Mouse (Mus musculus) G1E (cell line): ENCODE results near the gene Wwox.

Source experiments
- CTCF ChIP-seq: IDR thresholded peaks from 2 replicates; pipeline ENCODE4 v1.5.1; 2012; ENCODE audit warnings: low read depth, low read length, inconsistent platforms, mixed read lengths
- GATA1 ChIP-seq: IDR thresholded peaks from 2 replicates; pipeline ENCODE4 v1.6.1; 2012; ENCODE audit warnings: borderline replicate concordance, low read length, inconsistent platforms, mixed read lengths
- POLR2AphosphoS5 ChIP-seq: IDR thresholded peaks from 2 replicates; pipeline ENCODE4 v1.6.1; 2012; ENCODE audit warnings: low read depth, low read length, inconsistent platforms; ENCODE audit not compliant: insufficient replicate concordance
- TAL1 ChIP-seq: conservative IDR thresholded peaks from 2 replicates; pipeline ENCODE4 v1.6.1; 2012; ENCODE audit warnings: low read depth, low read length, inconsistent platforms, mixed read lengths

DNA sequence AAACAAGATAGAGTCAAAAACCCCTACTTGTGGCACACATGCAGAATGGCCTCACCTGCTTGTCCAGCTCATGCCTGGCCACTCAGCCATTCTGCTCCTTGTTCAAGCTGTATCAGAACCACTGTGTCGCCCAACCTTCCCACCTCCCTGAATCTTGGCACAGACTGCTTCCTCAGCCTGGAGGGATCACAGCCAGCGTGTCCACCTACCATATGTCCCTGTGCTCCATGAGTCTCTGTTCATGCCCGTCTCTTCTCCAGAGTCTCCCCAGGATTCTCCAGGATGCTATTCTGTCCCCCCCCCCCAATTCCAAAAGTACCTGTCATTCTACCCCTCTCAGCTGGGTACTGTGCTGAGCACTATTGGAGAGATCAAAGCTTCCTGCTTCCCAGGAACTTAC lies 63.7 kb downstream of the Wwox start:
- TF ChIP-seq CTCF, result no peak
- no peak for TF ChIP-seq GATA1
- TF ChIP-seq POLR2AphosphoS5, result no peak
- TF ChIP-seq TAL1, result no peak
